Mouse (Mus musculus): ENCODE results near the gene Gm21974. TPM values are rescaled to one million over a fixed set of nuclear protein-coding genes. Genes with fewer than 3 reads are reported as not detected.

Gene Gm21974
- polyA plus RNA-seq, 1 experiment from 2014 or later: not detected

DNA sequence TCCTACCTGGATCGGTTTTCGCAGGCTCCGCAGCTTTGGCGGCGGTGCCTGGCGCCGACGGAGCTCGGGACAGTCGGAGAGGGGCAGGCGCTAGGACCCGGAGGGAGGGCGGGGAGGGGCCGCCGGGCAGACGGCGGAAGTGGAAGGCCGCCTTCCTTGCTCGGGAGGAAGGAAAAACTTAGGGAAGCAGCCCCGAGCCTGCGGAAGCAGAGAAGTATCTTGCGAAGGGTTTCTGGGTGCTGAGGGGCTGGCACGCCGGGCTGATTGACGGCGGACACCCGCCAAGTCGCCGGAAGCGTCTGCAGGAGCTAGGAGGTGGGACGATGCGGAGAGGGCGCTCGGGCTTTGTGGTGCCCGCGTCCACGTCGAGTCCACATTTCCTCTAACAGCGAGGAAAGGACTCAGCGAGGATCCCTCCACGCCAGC, 19.2 kb downstream of the Gm21974 start, which contains the start of gene Zfp646:
Gene Zfp646 (plus strand): TSS at position 181 of the 426 bp plus-strand sequence.
- Histone ChIP-seq H3K4me1 (ENCODE audit: control insufficient read depth, low read depth, low read length) (peaks cover 23% of the 10 kb centered on the region), H3K9me3 (replicated peaks; ENCODE audit: control insufficient read depth, low read length) (peaks cover 23% of the 10 kb centered on the region), H3K27me3 (ENCODE audit: control insufficient read depth, insufficient read depth, low read depth, low read length) (no peaks in the 10 kb centered on the region), H3K36me3 (ENCODE audit: control insufficient read depth, insufficient read depth) (peaks cover 29% of the 10 kb centered on the region), H3K4me3 (ENCODE audit: low read depth, low read length) (peak within 1 kb of the TSS; percentile 92), H3K4me2 (ENCODE audit: low read depth, low read length) (peak within 1 kb of the TSS; percentile 88), H3K9ac (ENCODE audit: low read depth, low read length) (peak within 1 kb of the TSS; percentile 96), H3K27ac (ENCODE audit: low read length) (peak within 1 kb of the TSS; percentile 96)
- ATAC-seq (ENCODE audit: low read depth): peak; percentile 85
- under 1% methylated on average over 41 of the region's 41 CpGs for WGBS (ENCODE audit: insufficient replicate concordance)

DNA sequence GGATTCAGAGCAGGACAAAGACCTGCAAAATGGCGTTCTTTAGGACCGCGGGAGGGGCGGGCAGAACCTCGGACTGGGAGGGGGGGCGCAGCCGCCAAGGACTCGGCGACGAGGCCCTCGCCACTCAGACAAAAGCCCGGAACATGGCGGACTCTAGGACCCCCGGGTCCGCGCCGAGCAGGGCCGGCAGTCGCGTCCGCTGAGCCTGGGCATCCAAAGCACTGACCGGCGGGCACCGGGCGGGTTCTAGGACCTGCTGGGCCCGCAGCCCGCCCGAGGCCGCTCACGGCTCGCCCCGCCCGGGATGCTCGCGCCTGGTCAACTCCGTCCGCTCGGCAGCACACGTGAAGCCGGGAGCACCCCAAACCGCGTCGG, 19.6 kb downstream of the Gm21974 start:
- Histone ChIP-seq H3K9ac (ENCODE audit: low read depth, low read length) (peak overlapping the region; percentile 96), H3K36me3 (ENCODE audit: control insufficient read depth, insufficient read depth) (peaks cover 25% of the 10 kb centered on the region), H3K27me3 (ENCODE audit: control insufficient read depth, insufficient read depth, low read depth, low read length) (no peaks in the 10 kb centered on the region), H3K4me2 (ENCODE audit: low read depth, low read length) (peak overlapping the region; percentile 88), H3K9me3 (replicated peaks; ENCODE audit: control insufficient read depth, low read length) (peaks cover 22% of the 10 kb centered on the region), H3K4me1 (ENCODE audit: control insufficient read depth, low read depth, low read length) (peaks cover 23% of the 10 kb centered on the region), H3K27ac (ENCODE audit: low read length) (peak overlapping the region; percentile 96), H3K4me3 (ENCODE audit: low read depth, low read length) (peak overlapping the region; percentile 92)
- peak; percentile 71 for ATAC-seq (ENCODE audit: low read depth)
- WGBS (ENCODE audit: insufficient replicate concordance): under 1% methylated on average over 38 of the region's 43 CpGs

DNA sequence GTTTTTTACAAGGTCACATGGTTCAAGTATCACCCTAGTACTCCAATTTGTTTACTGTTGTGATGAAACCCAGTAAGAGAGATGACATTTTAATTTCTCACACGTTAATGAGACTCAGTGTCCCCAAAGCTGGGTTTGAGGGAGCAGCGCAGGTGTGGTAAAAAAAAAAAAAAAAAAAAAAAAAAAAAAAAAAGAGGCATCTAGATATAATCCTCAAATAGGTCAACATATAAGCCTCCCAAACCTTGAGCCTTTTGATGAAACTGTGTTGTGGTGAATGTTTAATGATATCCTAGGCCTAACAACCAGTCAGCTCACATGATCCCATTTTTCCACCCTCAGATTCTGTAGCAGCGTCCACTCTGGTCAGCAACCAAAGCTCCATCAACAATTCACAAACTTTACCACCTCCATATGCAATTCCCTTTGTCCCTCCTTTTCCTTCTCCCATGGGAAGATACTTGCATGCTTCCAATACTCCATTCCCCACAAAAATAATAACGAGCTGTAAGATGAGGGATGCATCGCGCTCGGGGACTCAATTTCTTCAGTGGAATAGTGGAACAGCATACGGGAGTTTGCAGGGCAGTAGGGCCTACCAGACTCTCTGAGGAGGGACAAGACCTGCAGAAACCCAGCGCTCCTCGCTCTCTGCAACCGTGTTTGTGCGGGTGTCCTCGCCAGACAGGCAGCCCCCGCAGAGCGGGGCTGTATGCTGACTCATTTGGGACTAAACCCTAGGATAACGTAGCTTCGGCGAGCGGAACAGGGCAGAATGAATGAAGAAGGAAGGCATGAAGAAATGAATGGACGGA, 20.2 kb downstream of the Gm21974 start:
- peaks cover 19% of the 10 kb centered on the region for H3K36me3 ChIP-seq (ENCODE audit: control insufficient read depth, insufficient read depth)
- H3K9ac ChIP-seq (ENCODE audit: low read depth, low read length): peak overlapping the region; percentile 96
- H3K9me3 ChIP-seq (replicated peaks; ENCODE audit: control insufficient read depth, low read length): peaks cover 16% of the 10 kb centered on the region
- WGBS (ENCODE audit: insufficient replicate concordance): 3% methylated on average over 20 of the region's 20 CpGs
- peak overlapping the region; percentile 92 for H3K4me3 ChIP-seq (ENCODE audit: low read depth, low read length)
- H3K4me2 ChIP-seq (ENCODE audit: low read depth, low read length): peak overlapping the region; percentile 88
- peak overlapping the region; percentile 96 for H3K27ac ChIP-seq (ENCODE audit: low read length)
- H3K27me3 ChIP-seq (ENCODE audit: control insufficient read depth, insufficient read depth, low read depth, low read length): no peaks in the 10 kb centered on the region
- ATAC-seq (ENCODE audit: low read depth): no peak; the same call in 1 of the 2 replicates
- peaks cover 28% of the 10 kb centered on the region for H3K4me1 ChIP-seq (ENCODE audit: control insufficient read depth, low read depth, low read length)

DNA sequence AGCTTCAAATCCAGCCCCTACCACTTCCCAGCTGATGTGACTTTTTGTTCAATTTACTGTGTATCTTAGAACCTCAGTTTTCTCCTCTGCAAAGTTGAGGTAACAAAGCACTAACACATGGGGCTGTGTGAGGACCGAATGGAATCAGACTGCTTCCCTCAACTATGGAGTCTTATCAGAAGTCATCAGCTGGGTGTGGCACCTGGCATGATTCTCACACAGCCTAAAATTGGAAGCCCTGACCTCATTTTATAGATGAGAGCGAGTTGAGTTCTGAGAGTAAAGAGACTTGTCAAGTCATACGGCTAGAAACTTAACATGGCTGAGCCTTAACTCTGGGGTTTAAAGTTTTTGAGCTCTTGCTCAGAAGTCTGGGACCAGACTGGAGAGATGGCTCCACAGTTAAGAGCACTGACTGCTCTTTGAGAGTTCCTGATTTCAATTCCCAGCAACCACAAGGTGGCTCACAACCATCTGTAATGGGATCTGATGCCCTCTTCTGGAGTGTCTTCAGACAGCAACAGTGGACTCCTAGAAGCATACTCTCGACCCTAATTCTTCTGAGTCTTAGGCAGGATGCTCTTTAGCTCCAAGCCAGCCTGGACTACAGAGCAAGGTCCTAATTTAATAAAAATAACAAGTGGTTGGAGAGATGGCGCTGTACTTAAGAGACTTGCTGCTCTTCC, 25.0 kb downstream of the Gm21974 start:
- Histone ChIP-seq H3K4me1 (ENCODE audit: control insufficient read depth, low read depth, low read length) (peaks cover 25% of the 10 kb centered on the region), H3K9ac (ENCODE audit: low read depth, low read length) (no peak overlapping the region), H3K27me3 (ENCODE audit: control insufficient read depth, insufficient read depth, low read depth, low read length) (no peaks in the 10 kb centered on the region), H3K9me3 (replicated peaks; ENCODE audit: control insufficient read depth, low read length) (no peaks in the 10 kb centered on the region), H3K36me3 (ENCODE audit: control insufficient read depth, insufficient read depth) (peaks cover 22% of the 10 kb centered on the region), H3K4me3 (ENCODE audit: low read depth, low read length) (no peak overlapping the region), H3K27ac (ENCODE audit: low read length) (no peak overlapping the region), H3K4me2 (ENCODE audit: low read depth, low read length) (no peak overlapping the region)
- WGBS (ENCODE audit: insufficient replicate concordance): 47% methylated on average over 5 of the region's 5 CpGs
- ATAC-seq (ENCODE audit: low read depth): no peak

DNA sequence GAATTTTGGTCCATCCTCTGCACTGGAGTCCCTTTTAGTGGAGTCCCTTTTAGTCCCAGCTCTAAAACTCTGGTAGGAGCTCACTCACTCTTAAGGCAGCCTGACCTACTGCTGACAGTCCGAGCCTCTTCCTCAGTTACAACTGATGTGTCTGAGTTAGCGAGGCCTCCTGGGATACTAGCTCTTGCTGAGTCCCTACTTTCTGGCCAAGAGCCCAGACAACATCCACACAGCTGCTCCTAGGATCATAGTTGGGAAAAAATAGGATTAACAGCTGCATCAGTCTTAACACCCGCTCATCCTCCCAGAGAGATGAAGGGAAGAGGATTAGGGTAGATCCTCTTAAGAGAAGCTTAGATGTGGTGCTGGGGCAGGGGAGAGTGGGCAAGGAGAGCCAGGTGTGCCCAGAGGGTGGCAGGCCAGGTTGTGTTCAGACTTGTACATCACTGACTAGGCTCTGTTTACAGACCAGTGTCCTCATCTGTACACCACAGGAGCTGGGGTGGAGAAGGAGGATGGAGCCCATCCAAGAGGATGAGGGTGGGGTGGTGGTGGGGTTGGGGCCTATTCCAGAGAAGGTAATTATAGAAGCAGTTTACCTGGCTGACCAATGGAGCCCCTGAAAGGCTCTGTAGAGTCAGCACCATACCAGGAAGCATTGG, 26.0 kb downstream of the Gm21974 start:
- Histone ChIP-seq H3K36me3 (ENCODE audit: control insufficient read depth, insufficient read depth) (peaks cover 22% of the 10 kb centered on the region), H3K4me3 (ENCODE audit: low read depth, low read length) (no peak overlapping the region), H3K4me1 (ENCODE audit: control insufficient read depth, low read depth, low read length) (peaks cover 16% of the 10 kb centered on the region), H3K27me3 (ENCODE audit: control insufficient read depth, insufficient read depth, low read depth, low read length) (no peaks in the 10 kb centered on the region), H3K9me3 (replicated peaks; ENCODE audit: control insufficient read depth, low read length) (no peaks in the 10 kb centered on the region), H3K9ac (ENCODE audit: low read depth, low read length) (no peak overlapping the region), H3K4me2 (ENCODE audit: low read depth, low read length) (no peak overlapping the region), H3K27ac (ENCODE audit: low read length) (no peak overlapping the region)
- WGBS (ENCODE audit: insufficient replicate concordance): 85% methylated on average over 3 of the region's 3 CpGs
- 0 out of 2 replicates have a peak, but pooled peaks have one; percentile 11 for ATAC-seq (ENCODE audit: low read depth)

DNA sequence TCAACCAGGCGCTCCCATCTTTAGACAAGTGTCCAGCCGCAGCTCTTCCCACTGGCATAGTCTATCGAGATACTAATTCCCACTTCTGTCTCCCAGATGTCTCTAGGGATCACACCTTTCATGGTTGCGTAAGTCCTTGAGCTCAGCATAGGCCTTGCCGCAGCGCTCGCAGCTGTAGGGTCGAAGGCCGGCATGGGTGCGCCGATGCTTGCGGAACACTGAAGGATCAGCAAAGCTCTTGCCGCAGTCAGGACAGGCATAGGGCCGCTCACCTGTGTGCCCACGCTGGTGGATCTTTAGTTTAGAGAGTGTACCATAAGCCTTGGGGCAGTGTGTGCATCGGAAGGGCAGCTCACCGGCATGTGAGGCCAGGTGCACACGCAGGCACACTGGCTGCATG, 27.6 kb downstream of the Gm21974 start:
- H3K9ac ChIP-seq (ENCODE audit: low read depth, low read length): no peak overlapping the region
- H3K36me3 ChIP-seq (ENCODE audit: control insufficient read depth, insufficient read depth): peaks cover 22% of the 10 kb centered on the region
- no peak overlapping the region for H3K4me3 ChIP-seq (ENCODE audit: low read depth, low read length)
- no peak overlapping the region for H3K4me2 ChIP-seq (ENCODE audit: low read depth, low read length)
- no peak for ATAC-seq (ENCODE audit: low read depth)
- H3K9me3 ChIP-seq (replicated peaks; ENCODE audit: control insufficient read depth, low read length): no peaks in the 10 kb centered on the region
- H3K27me3 ChIP-seq (ENCODE audit: control insufficient read depth, insufficient read depth, low read depth, low read length): no peaks in the 10 kb centered on the region
- no peak overlapping the region for H3K27ac ChIP-seq (ENCODE audit: low read length)
- WGBS (ENCODE audit: insufficient replicate concordance): 91% methylated on average over 18 of the region's 18 CpGs
- peaks cover 9% of the 10 kb centered on the region for H3K4me1 ChIP-seq (ENCODE audit: control insufficient read depth, low read depth, low read length)

DNA sequence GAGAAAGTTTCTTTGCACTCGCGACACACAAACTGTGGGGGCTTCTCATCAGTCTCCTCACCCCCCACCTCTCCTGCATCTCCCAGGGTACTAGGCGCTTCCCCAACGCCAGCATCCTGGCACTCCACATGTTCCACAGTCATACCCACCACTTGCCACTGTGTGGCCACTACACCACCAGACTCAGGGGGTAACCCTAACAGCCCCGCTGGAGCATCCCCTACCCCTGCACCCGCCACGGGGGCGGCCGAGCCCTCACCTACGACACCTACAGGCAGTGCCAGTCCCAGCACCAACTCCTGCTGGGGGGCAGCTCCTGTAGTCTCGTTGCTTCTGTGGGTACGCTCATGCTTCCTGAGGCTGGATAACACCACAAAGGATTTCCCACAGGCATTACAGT, 28.8 kb downstream of the Gm21974 start:
- H3K4me1 ChIP-seq (ENCODE audit: control insufficient read depth, low read depth, low read length): peaks cover 6% of the 10 kb centered on the region
- no peaks in the 10 kb centered on the region for H3K27me3 ChIP-seq (ENCODE audit: control insufficient read depth, insufficient read depth, low read depth, low read length)
- WGBS (ENCODE audit: insufficient replicate concordance): 84% methylated on average over 12 of the region's 12 CpGs
- H3K4me2 ChIP-seq (ENCODE audit: low read depth, low read length): no peak overlapping the region
- no peak overlapping the region for H3K9ac ChIP-seq (ENCODE audit: low read depth, low read length)
- no peak for ATAC-seq (ENCODE audit: low read depth)
- peaks cover 22% of the 10 kb centered on the region for H3K36me3 ChIP-seq (ENCODE audit: control insufficient read depth, insufficient read depth)
- no peaks in the 10 kb centered on the region for H3K9me3 ChIP-seq (replicated peaks; ENCODE audit: control insufficient read depth, low read length)
- no peak overlapping the region for H3K27ac ChIP-seq (ENCODE audit: low read length)
- no peak overlapping the region for H3K4me3 ChIP-seq (ENCODE audit: low read depth, low read length)

DNA sequence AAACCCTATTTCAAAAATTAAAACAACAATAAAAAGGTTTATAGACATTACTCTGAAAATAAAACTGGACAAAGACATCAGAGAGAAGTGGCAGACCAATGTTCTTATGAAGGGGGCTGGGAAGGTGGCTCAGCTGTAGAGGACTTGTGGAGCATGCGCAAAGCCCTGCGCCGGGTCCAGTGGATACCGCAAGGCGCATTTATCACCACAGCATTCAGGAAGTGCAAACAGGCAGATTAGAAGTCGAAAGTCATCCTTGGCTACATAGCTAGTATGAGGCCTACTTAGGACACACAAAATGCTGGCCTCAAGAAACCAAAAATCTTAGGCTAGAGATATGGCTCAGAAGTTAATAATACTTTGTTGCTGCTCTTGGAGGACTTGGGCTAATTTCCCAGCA, 37.0 kb downstream of the Gm21974 start:
- Histone ChIP-seq H3K4me2 (ENCODE audit: low read depth, low read length) (no peak overlapping the region), H3K4me1 (ENCODE audit: control insufficient read depth, low read depth, low read length) (no peaks in the 10 kb centered on the region; the same call in 1 of the 2 replicates), H3K9me3 (replicated peaks; ENCODE audit: control insufficient read depth, low read length) (no peaks in the 10 kb centered on the region), H3K36me3 (ENCODE audit: control insufficient read depth, insufficient read depth) (no peaks in the 10 kb centered on the region), H3K4me3 (ENCODE audit: low read depth, low read length) (no peak overlapping the region), H3K27ac (ENCODE audit: low read length) (no peak overlapping the region), H3K27me3 (ENCODE audit: control insufficient read depth, insufficient read depth, low read depth, low read length) (no peaks in the 10 kb centered on the region), H3K9ac (ENCODE audit: low read depth, low read length) (no peak overlapping the region)
- ATAC-seq (ENCODE audit: low read depth): no peak; the same call in 1 of the 2 replicates
- WGBS (ENCODE audit: insufficient replicate concordance): 25% methylated on average over 6 of the region's 6 CpGs

Data from liver, embryonic 16.5 days (tissue).